Mouse (Mus musculus): ENCODE results near the gene Tnr. TPM values are rescaled to one million over a fixed set of nuclear protein-coding genes. Genes with fewer than 3 reads are reported as not detected.

Gene Tnr
- polyA plus RNA-seq, 1 experiment = not detected

DNA sequence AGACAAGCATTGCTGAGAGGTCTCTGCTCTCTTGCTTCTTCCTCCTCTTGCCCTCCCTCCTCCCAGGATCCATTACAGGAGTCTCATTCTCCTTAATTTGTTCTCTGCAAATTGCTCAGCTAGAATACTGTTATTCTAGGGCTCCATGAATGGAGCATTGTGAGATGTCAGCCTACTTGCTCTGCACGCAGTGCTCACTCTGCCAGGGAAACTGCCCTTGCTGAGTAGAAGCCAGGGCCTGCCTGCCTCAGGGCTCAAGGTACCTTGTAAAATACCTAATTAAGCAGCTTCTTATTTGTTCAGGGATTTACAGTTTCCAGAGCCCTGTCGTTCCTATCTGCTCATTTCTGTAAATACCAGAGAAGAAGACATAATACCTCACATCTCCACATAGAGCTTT lies 240.3 kb downstream of the Tnr start:
- H3K4me1 ChIP-seq (ENCODE audit: control insufficient read depth, insufficient read depth, low read length) = peaks cover 22% of the 10 kb centered on the region
- no peak overlapping the region for H3K4me3 ChIP-seq (ENCODE audit: insufficient read depth, low read length)
- TF ChIP-seq POLR2A (IDR thresholded peaks at IDR 0.05; ENCODE audit: borderline replicate concordance, low read depth, low read length) (no peak), CTCF (IDR thresholded peaks at IDR 0.05; ENCODE audit: low read depth, low read length) (no peak)
- no peak overlapping the region for H3K27ac ChIP-seq (ENCODE audit: insufficient read depth, low read depth, low read length)

DNA sequence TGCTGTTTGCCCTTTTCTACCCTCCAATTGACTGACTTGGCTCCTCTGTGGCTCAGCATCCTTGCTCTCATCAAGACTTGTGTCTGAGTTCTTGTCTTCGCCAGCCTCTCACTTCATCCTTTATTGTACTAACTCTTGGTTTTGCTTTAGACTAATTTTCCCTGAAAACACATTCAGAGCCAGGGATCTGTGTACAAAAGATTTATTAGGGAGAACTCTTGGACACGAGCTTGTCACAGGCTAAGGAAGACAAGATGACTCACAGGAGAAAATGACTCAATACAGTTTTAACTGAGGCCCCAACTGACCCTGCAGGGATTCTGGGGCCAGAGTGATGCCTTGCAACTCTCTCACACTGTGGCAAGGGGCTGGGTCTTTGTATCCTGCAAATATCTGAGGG lies 241.3 kb downstream of the Tnr start:
- no peak overlapping the region for H3K4me3 ChIP-seq (ENCODE audit: insufficient read depth, low read length)
- H3K27ac ChIP-seq (ENCODE audit: insufficient read depth, low read depth, low read length) = no peak overlapping the region
- TF ChIP-seq CTCF (IDR thresholded peaks at IDR 0.05; ENCODE audit: low read depth, low read length) (no peak), POLR2A (IDR thresholded peaks at IDR 0.05; ENCODE audit: borderline replicate concordance, low read depth, low read length) (no peak)
- H3K4me1 ChIP-seq (ENCODE audit: control insufficient read depth, insufficient read depth, low read length) = peaks cover 22% of the 10 kb centered on the region

DNA sequence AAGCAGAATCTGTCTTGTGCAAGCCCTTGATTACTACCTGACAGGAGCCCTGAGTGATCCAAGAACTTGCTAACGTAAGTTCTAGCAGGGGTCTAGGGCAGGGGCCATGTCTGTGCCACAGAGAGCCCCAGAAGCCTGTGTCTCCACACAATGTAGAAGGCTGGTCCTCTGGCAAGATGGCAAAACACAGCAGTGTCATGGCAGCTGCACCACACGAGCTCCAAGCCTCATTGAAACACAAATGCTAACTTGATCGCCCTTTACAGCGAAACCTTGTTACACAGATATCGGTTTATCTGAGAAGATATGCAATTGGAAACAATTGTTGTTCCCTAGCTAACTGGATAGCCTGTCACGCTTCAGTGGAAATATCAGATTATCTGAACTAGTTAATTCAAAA lies 246.4 kb downstream of the Tnr start:
- no peak for TF ChIP-seq POLR2A (IDR thresholded peaks at IDR 0.05; ENCODE audit: borderline replicate concordance, low read depth, low read length)
- TF ChIP-seq CTCF (IDR thresholded peaks at IDR 0.05; ENCODE audit: low read depth, low read length) = no peak
- Histone ChIP-seq H3K4me1 (ENCODE audit: control insufficient read depth, insufficient read depth, low read length) (peaks cover 15% of the 10 kb centered on the region), H3K27ac (ENCODE audit: insufficient read depth, low read depth, low read length) (no peak overlapping the region), H3K4me3 (ENCODE audit: insufficient read depth, low read length) (no peak overlapping the region)

DNA sequence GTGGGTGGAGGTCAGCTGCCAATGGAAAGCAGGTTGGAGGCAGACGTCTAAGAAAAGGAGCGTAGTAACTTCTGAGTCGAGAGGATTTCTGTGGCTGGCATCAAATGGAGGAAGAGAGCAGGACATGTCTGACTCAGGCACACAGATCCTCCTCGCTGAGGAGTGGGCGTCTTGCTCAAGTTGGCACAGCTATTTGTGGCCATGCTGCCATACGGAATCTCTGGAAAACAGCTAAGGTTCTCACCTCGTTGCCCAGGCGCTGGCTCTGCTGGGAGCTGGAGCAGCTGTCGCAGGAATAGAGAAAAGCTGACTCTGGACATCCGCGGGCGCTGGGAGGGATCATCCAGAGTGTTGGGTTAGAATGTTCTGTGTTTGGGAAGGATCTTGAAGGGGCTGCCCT lies 250.1 kb downstream of the Tnr start:
- Histone ChIP-seq H3K4me1 (ENCODE audit: control insufficient read depth, insufficient read depth, low read length) (peaks cover 12% of the 10 kb centered on the region), H3K27ac (ENCODE audit: insufficient read depth, low read depth, low read length) (no peak overlapping the region), H3K4me3 (ENCODE audit: insufficient read depth, low read length) (no peak overlapping the region)
- no peak for TF ChIP-seq POLR2A (IDR thresholded peaks at IDR 0.05; ENCODE audit: borderline replicate concordance, low read depth, low read length)
- no peak for TF ChIP-seq CTCF (IDR thresholded peaks at IDR 0.05; ENCODE audit: low read depth, low read length)

DNA sequence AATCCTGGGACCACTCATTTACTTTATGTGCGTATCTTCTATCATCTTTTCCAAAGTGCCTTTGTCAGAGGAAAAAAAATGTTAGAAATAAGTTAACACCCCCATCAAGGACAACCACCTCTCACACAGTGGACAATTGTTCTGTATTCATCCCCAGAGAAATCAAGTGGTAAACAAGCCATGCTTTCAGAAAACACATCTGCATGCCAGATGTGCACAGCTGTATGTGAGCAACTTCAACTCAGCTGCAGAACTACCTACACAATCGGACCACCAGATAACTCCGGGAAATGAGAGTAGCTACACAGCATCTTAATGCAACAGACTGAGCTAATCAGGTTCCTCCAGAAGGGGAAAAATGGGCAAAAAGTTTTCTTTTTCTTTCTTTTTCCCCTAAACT lies 251.6 kb downstream of the Tnr start:
- Histone ChIP-seq H3K4me1 (ENCODE audit: control insufficient read depth, insufficient read depth, low read length) (peaks cover 12% of the 10 kb centered on the region), H3K4me3 (ENCODE audit: insufficient read depth, low read length) (no peak overlapping the region), H3K27ac (ENCODE audit: insufficient read depth, low read depth, low read length) (no peak overlapping the region)
- TF ChIP-seq POLR2A (IDR thresholded peaks at IDR 0.05; ENCODE audit: borderline replicate concordance, low read depth, low read length) = no peak
- TF ChIP-seq CTCF (IDR thresholded peaks at IDR 0.05; ENCODE audit: low read depth, low read length) = no peak

DNA sequence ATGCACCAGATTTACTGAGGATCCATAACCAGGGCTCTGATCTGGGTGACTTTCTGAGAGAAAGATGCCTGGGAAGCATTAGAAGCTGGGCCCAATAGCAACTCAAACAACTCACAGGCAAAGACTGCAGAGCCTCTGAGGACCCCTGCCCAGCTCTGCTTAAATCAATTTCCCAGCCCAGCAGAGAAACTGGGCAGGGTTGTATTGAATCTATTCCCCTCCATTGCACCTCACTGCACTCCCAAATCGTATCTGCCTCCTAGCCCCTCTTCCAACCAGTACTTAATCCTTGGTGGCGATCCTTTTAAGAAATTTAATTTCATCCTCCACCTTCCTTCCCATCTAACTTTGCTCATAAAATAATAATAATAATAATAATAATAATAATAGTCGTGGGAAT lies 253.5 kb downstream of the Tnr start:
- TF ChIP-seq POLR2A (IDR thresholded peaks at IDR 0.05; ENCODE audit: borderline replicate concordance, low read depth, low read length) (no peak), CTCF (IDR thresholded peaks at IDR 0.05; ENCODE audit: low read depth, low read length) (no peak)
- H3K4me3 ChIP-seq (ENCODE audit: insufficient read depth, low read length) = no peak overlapping the region

DNA sequence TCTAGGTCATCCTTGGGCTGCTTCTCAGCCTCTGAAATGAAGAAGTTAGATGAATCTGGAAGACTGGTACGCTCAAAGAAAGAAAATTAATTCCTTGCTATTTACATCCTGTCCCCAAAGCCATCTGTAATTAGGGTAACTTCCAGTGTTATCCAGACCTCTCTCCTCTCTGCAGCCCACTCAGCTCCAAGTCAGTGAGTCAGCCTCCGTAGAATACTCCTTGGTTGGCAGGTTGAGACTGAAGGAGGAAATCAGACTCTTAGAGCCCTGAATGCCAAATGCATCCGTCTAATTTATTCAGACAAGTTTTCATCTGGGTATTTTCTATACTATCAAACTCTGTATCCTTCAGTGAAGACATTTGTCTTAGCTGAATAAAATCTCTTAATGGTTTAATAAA lies 255.9 kb downstream of the Tnr start:
- peaks cover 12% of the 10 kb centered on the region for H3K4me1 ChIP-seq (ENCODE audit: control insufficient read depth, insufficient read depth, low read length)
- TF ChIP-seq CTCF (IDR thresholded peaks at IDR 0.05; ENCODE audit: low read depth, low read length) (no peak), POLR2A (IDR thresholded peaks at IDR 0.05; ENCODE audit: borderline replicate concordance, low read depth, low read length) (no peak)
- no peak overlapping the region for H3K4me3 ChIP-seq (ENCODE audit: insufficient read depth, low read length)
- H3K27ac ChIP-seq (ENCODE audit: insufficient read depth, low read depth, low read length) = no peak overlapping the region

More for the DNA sequence above, 253.5 kb downstream of the Tnr start:
- Histone ChIP-seq H3K27ac (ENCODE audit: insufficient read depth, low read depth, low read length) (no peak overlapping the region), H3K4me1 (ENCODE audit: control insufficient read depth, insufficient read depth, low read length) (peaks cover 12% of the 10 kb centered on the region)

DNA sequence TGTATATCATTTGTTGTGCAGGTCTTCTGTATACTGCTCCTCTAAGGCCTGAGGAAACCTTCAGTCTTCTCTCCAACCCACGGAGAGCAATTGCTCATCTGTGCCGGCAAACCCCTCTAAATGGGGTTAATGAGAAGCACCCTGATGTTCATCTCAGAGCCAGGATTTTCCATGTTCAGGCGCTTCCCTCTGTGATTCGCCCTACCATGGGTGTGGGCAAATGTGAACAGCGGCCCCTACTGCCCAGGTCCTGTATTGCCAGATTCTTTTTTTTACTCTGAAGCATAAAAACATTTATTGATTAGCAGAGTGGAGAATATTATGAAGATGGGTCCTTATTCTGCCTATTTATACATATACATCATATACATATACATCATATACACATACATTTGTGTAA lies 260.3 kb downstream of the Tnr start:
- Histone ChIP-seq H3K27ac (ENCODE audit: insufficient read depth, low read depth, low read length) (no peak overlapping the region), H3K4me1 (ENCODE audit: control insufficient read depth, insufficient read depth, low read length) (peaks cover 4% of the 10 kb centered on the region; the same call in 1 of the 2 replicates), H3K4me3 (ENCODE audit: insufficient read depth, low read length) (no peak overlapping the region)
- TF ChIP-seq CTCF (IDR thresholded peaks at IDR 0.05; ENCODE audit: low read depth, low read length) = peak; percentile 86
- no peak for TF ChIP-seq POLR2A (IDR thresholded peaks at IDR 0.05; ENCODE audit: borderline replicate concordance, low read depth, low read length)

DNA sequence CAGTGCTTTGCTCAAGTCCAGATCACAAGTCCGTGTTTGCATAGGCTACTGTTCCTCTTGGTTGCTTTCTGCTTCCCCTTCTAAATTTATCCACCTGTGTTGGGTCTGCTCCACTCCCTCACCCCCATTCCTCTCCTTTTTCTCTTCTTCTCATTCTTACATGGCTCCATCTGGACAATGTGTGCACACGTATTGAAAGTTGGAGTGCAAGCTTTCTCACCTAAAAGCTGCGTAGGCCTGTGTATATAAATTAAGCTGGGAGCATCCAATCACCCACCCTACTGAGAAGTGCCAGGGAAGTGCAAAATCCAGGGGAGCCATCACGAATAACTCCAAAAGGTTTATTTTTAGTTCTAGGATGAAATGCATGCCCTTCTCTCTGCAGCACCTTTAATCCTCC lies 264.7 kb downstream of the Tnr start:
- no peak for TF ChIP-seq POLR2A (IDR thresholded peaks at IDR 0.05; ENCODE audit: borderline replicate concordance, low read depth, low read length)
- no peak for TF ChIP-seq CTCF (IDR thresholded peaks at IDR 0.05; ENCODE audit: low read depth, low read length)
- peaks cover 4% of the 10 kb centered on the region; the same call in 1 of the 2 replicates for H3K4me1 ChIP-seq (ENCODE audit: control insufficient read depth, insufficient read depth, low read length)

DNA sequence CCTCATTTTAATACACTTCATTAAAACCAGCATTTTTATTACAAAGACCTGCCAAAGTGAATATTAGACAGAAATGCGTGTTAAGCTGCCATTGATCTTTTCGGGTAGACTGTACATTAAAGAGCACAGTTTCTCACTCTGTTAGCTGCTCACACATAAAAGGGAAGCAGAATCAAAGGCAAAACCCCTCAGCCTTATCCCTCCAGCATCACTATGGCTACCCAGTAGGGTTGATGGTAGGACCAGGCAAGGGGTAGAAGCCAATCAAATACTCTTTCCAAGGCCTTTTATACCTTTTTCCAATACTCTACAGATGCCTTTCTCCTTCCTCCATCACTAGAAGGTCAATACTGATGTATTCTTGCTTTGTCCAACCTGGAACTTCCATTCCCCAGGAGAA lies 269.0 kb downstream of the Tnr start:
- Histone ChIP-seq H3K27ac (ENCODE audit: insufficient read depth, low read depth, low read length) (no peak overlapping the region), H3K4me3 (ENCODE audit: insufficient read depth, low read length) (no peak overlapping the region), H3K4me1 (ENCODE audit: control insufficient read depth, insufficient read depth, low read length) (peaks cover 4% of the 10 kb centered on the region; the same call in 1 of the 2 replicates)
- no peak for TF ChIP-seq CTCF (IDR thresholded peaks at IDR 0.05; ENCODE audit: low read depth, low read length)
- TF ChIP-seq POLR2A (IDR thresholded peaks at IDR 0.05; ENCODE audit: borderline replicate concordance, low read depth, low read length) = no peak

More for the DNA sequence above, 264.7 kb downstream of the Tnr start:
- Histone ChIP-seq H3K4me3 (ENCODE audit: insufficient read depth, low read length) (no peak overlapping the region), H3K27ac (ENCODE audit: insufficient read depth, low read depth, low read length) (no peak overlapping the region)

DNA sequence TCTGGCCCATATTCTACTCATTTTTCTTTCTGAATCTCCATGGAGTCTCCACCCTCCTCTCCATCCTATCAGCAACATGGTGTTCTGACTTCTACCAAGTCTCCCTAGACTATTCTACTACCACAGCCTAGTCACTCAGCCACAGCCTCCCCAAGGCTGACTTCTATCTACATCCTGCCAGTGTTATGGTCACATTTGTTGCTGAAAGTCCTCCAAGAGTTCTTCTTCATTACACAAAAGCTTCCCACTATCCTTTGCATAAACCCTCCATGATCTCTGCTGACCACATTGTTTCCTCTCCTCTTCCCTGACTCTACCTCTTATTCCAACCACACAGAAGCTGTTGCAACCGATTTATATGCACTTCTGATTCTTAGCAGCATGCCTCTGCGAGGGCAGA lies 272.5 kb downstream of the Tnr start:
- H3K4me1 ChIP-seq (ENCODE audit: control insufficient read depth, insufficient read depth, low read length) = no peaks in the 10 kb centered on the region
- no peak for TF ChIP-seq POLR2A (IDR thresholded peaks at IDR 0.05; ENCODE audit: borderline replicate concordance, low read depth, low read length)
- no peak for TF ChIP-seq CTCF (IDR thresholded peaks at IDR 0.05; ENCODE audit: low read depth, low read length)
- no peak overlapping the region for H3K4me3 ChIP-seq (ENCODE audit: insufficient read depth, low read length)
- no peak overlapping the region for H3K27ac ChIP-seq (ENCODE audit: insufficient read depth, low read depth, low read length)

Measured in bone marrow macrophage, adult 2 months (primary cell).